Mouse (Mus musculus) small intestine, adult 2 months (tissue): ENCODE results near the gene Gm20388.

Experiments
- CTCF ChIP-seq: fragments of 200-500 bp; IDR thresholded peaks from 2 replicates; pipeline ENCODE4 v1.5.1; 2012; ENCODE audit warnings: low read depth, mild to moderate bottlenecking, control low read depth, inconsistent platforms, low read length, moderate library complexity, mixed read lengths; ENCODE audit not compliant: insufficient replicate concordance, insufficient read length; ENCODE audit errors: extremely low read depth
- POLR2A ChIP-seq: fragments of 200-500 bp; IDR thresholded peaks from 2 replicates; pipeline ENCODE4 v1.6.1; 2012; ENCODE audit warnings: low read depth, mild to moderate bottlenecking, control low read depth, inconsistent platforms, low read length, moderate library complexity

DNA sequence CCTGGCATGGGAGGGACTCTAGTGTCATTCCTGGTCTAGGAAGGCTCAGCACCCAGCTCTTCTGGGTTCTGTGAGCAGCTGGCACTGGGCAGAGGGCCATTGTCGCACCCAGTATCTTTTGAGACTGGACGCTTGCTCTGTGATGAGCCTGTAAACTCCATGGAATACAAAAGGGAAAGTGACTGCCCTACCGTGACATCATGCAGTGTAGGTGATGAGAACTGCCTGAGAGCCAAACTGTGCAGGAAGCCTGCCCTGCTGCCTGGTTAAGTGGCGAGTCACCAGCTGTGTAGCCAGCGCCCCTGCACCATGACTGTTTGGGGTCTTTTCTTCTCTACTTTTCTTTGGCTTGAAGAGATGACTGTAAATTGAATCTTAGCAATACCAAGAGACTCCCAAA is 2191.2 kb downstream of the Gm20388 start:
- TF ChIP-seq POLR2A = no peak
- TF ChIP-seq CTCF = no peak
